Mouse (Mus musculus): Measurements from ENCODE around the gene 2410004P03Rik. TPM values are rescaled to one million over a fixed set of nuclear protein-coding genes. Genes with fewer than 3 reads are reported as not detected.

Gene 2410004P03Rik
- total RNA-seq, 2 experiments from 2014 or later: 0.57 to 1.1 TPM

DNA sequence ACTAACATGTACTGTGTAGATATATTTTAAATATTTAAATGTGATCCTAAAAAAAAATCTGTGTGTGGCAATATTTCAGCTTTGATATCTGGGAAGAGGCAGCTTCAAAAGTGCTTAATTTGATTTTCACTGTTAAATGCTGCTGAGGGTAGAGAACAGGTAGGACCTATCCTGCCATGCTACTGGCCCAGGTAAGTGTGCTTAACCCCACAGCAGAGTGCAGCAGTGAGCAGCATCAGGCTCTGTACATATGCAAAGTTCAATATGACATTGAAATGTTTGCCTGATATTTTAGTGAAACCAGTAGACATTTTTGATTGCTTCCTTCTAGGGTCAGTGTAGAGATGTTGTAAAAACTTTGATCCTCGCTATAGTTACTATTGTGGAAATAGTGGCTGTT is 25.7 kb downstream of the 2410004P03Rik start:
- intact Hi-C loops (cut with DNase I): no loop called here
- DNase-seq (ENCODE audit: extremely low spot score in 1 of 2, low spot score in 2 of 2): no peak
- Histone ChIP-seq H3K4me3 (no peak overlapping the region), H3K27ac (no peak overlapping the region)
- TF ChIP-seq CTCF (IDR thresholded peaks at IDR 0.05): no peak; the same call in 1 of the 2 replicates

DNA sequence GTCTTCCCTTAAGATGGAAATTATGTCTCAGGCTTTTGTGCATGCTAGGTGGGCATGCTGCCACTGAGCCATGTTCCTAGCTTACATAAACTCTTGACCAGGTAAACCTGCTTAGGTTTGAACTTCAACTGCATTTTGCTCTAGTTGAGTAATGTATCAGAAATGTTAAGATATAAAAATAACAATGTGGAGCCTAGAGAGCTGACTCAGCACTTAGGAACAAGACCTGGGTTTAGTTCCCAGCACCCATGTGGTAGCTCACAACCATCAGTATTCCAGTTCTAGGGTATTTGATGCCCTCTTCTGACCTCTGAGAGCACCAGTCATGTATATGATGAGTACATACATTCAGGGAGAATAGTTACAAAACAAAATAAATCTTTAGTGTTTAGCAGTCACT is 34.4 kb downstream of the 2410004P03Rik start:
- Histone ChIP-seq H3K4me3 (no peak overlapping the region), H3K27ac (no peak overlapping the region)
- intact Hi-C loops (cut with DNase I): no loop called here
- no peak for DNase-seq (ENCODE audit: extremely low spot score in 1 of 2, low spot score in 2 of 2)
- no peak for TF ChIP-seq CTCF (IDR thresholded peaks at IDR 0.05)

DNA sequence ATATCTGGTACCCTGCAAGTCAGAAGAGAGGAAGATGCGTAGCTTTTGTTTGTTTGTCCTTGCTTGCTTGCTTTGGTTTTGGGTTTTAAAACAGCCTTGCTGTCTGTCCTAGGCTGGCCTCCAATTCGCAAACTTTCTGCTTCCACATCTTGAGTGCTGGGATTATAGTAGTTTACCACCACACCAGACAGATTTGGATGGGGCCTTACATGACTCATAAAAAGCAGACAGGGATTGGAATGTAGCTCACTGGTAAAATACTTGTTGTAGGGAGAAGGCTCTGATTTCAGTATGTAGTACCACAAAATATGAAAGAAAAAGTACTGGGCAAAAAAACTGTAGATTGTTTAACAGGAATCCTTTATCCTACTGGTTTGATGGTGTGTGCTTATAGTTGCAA is 44.7 kb downstream of the 2410004P03Rik start:
- Histone ChIP-seq H3K27ac (no peak overlapping the region), H3K4me3 (no peak overlapping the region)
- intact Hi-C loops (cut with DNase I): no loop called here
- TF ChIP-seq CTCF (IDR thresholded peaks at IDR 0.05): no peak
- no peak for DNase-seq (ENCODE audit: extremely low spot score in 1 of 2, low spot score in 2 of 2)

DNA sequence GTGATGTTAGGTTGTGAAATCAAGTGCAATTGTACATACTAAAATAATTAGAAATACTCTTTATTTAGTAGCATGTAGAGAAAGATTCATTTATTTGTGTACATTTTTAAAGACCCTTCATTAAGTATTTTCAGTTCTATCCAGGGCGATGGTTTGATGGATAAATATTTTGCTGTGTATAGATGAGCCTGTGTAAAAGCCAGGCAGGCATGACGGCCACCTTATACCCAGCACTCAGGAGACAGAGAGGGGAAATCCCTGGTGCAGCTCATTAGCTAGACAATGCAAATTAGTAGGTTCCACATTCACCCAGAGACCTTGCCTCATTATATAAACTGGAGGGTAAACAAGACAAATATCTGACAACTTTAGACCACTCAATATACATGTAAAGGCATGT is 48.2 kb downstream of the 2410004P03Rik start:
- H3K4me3 ChIP-seq: no peak overlapping the region
- intact Hi-C loops (cut with DNase I): no loop called here
- DNase-seq (ENCODE audit: extremely low spot score in 1 of 2, low spot score in 2 of 2): no peak
- no peak for TF ChIP-seq CTCF (IDR thresholded peaks at IDR 0.05)
- H3K27ac ChIP-seq: no peak overlapping the region

DNA sequence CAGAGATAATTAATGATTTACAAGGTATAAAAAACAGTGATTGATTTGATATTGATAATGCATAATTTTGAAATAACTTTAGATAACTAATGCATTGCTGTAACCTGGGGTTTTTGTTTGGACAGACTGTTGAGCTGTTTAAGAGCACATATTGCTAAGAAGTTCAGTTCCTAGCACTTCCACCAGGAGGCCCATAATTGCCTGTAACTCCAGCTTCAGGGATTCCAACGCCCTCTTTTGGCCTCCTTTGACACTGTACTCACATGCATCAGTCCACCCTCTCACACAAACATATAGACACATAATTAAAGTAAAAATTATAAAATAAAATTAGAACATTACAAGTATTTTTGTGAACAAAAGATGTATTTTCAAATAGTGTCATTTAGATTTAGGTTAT is 52.7 kb downstream of the 2410004P03Rik start:
- no peak for DNase-seq (ENCODE audit: extremely low spot score in 1 of 2, low spot score in 2 of 2)
- intact Hi-C loops (cut with DNase I): loop anchor here (5.0 kb wide), 1 partner anchor 132 kb away; no protein-coding TSS in a partner anchor
- Histone ChIP-seq H3K4me3 (no peak overlapping the region), H3K27ac (no peak overlapping the region)
- TF ChIP-seq CTCF (IDR thresholded peaks at IDR 0.05): peak; percentile 35

Other genes with a start within 250 kb of the 2410004P03Rik start
- gene Greb1, start 210.8 kb downstream of the 2410004P03Rik start, total RNA-seq (2021): under 1 TPM; 0.96 to 0.97 TPM
- 10 to 100 TPM; 38.1 to 45.8 TPM for gene E2f6, start 200.8 kb downstream of the 2410004P03Rik start, total RNA-seq (2021)
- 100 to 1,000 TPM; 154 to 161 TPM for gene Rock2, start 116.8 kb downstream of the 2410004P03Rik start, total RNA-seq (2021)
- gene Pqlc3, start 11.3 kb downstream of the 2410004P03Rik start, total RNA-seq (2021): 1 to 10 TPM; 1.2 to 1.3 TPM
- gene Kcnf1, start 165.2 kb upstream of the 2410004P03Rik start, total RNA-seq (2021): 100 to 1,000 TPM; 115 to 117 TPM

Data from left cerebral cortex, adult 2 months (tissue).